Mouse (Mus musculus): Measurements from ENCODE around the gene Zfp13.
A peak's percentile ranks its signal among the peaks of the same experiment; 100 is the strongest.
"Not testable (repeated sequence)": the region's sequence is repeated elsewhere in the genome, so short reads cannot be mapped to it uniquely, and the experiment has no call there.

Gene Zfp13

DNA sequence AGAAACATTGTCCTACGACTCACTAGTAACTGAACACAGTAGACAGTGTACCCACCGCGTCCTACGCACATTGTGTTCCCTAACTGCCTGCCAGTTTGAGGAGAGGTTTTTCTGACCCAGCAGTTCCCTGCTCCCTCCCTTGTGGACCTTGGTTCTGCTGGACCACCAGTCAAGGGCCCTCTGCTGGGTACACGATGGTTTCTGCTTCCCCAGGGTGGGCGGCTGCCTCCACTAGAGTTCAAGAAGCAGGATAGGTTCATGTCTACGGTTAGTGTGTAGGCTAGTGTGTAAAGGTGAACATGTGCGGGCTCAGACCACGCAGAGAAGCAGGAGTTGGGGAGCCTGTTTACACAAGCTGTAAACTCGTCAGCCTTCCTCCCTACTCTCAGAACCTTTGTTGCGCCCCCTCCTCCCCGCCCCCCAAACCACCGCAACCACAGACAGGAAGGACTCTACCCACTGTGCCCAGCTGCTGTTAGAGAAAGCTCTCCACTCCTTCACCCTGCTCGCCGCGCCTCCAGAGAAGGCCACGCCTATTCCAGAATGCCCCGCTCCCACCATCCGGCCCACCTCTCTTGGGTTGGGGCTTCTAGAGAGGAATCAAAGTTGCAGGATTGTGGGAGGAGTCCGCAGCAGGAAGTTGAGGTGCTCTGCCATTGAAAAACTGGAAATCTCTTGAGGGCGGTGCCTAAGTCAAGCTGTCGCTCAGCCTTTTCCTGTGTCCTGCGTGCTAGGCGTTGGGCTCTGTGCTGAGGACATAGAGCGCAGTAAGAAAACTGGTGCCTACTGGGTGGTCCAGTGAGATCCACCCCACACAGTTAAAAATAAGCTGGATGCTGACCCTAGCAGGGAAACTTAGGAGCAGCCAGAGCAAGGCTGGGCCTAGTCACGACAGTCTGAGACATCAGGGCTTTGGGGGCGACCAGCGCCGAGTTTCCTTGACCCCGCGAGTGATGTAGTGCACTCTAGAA is at the start of gene Zfp13:
Zfp13 (minus strand) TSS at position 906 of the 971 bp plus-strand sequence.
- DNase-seq: peak; percentile 92

DNA sequence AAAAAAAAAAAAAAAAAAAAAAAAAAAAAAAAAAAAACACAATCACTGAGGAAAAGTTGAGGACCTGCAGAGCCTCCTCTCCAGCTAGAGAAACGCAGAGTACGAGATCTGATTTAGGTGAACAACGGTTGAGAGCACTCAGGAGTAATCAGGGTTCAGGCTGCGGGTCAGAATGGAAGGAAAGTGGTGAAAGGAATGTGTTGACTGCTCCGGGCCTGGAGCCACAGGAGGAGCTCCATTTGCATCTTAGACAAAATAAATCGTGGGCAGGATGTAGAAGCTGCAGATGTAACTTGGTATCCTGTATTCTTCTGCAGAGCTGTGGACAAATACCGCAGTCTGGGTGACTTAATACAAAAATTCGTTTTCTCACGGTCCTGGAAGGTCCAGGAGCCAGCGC is 46.6 kb upstream of the Zfp13 start:
- DNase-seq: no peak

DNA sequence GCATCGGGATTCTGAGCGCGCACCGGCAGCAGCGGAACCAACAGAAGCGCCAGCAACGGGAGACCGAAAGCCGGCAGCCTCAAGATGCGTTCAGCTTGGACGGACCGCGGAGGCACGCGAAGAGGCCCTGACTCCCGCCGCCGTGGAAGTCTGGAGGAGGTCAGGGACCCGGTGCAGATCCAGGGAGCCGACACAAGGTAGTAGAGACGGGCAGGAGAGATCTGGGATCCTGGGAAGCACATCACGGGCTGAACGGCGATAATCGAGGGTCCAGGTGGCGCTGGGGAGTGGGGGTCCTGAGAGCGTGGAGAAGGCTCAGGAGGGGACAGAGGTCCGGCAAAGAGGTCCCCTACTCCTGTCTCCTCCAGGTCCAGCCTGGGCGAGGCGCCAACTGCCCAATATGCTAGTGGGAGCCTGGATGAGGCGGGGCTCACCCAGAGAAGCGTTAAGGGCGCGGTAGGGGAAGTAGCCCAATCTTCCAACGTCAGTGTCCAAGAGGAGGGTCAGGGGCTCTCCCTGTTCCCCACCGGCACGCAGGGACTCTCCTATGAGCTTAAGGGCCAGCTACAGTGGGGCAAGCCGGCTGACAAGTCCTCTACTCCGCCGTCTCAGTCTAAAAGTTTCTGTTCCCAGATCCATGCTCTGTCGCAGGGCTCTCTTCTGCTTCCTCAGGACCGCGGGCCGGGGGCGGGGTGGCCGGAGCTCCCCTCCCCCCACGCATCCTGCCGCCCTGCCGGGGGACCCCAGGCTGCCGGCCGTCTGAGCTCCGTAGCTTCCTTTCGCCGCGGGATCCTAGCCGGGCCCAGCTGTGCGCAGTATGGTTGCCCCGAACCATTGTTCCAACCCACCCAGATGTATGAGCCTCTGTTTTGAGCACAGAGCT is 45.6 kb upstream of the Zfp13 start, which contains the start of gene Mmp25:
Mmp25 (minus strand) TSS at position 665 of the 883 bp plus-strand sequence.
- DNase-seq: peak; percentile 30

DNA sequence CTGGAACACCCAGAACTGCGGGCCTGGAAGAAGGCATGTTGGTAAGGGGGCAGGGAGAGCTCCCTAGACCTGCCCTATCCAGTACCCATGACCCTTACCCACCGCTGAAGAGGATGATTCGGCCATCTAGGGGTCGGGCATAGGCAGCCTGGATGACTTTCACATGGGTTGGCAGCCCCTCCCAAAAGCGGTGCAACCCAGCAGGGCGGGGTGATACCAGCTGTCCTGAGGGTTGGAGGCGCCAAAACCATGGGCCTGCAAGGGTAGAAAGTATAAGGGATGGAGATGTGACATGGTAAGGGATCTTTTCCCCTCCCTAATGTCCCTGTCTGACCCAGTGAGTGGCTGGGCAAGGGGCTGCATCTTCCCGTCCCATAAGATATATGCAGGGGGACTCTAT is 32.0 kb upstream of the Zfp13 start:
- DNase-seq: no peak

DNA sequence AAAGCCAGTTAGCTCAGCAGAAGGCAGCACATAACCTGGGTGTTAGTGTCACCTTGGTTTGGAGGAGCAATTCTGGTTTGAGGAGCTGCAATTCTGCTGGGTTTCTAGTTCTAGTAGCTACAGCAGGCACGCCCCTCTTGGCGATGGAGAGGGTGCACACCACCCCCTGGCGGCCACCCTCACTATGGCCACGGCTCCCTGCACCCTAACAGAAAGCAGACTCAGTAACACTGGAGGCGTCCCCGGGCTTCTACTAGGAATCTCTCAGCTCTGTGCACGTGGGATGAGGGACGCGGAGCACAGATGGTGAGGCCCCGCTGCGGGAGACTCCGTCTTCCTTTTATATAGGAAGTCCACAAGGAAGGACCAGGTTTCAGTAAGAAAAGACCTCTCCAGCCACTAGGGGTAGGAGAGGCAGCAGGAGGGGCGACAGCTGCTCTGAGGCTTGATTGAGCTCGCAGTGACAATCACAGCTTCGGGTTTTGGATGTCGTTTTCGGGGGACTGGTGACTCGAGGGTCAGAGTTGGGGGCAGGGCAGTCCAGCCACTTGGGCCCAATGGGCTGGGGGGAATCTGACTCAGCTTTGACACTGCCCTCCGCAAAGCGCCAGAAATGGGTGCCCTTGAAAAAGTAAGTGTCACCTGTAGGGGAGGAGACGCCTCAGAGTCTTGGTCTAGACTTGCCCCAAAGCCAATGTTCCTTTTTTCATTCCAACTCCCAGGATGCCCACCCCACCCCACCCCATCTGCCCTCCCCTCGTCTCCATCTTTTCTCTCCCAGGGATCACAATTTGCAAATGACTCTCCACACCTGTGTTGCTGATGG is 31.1 kb upstream of the Zfp13 start:
- peak; percentile 82 for DNase-seq

DNA sequence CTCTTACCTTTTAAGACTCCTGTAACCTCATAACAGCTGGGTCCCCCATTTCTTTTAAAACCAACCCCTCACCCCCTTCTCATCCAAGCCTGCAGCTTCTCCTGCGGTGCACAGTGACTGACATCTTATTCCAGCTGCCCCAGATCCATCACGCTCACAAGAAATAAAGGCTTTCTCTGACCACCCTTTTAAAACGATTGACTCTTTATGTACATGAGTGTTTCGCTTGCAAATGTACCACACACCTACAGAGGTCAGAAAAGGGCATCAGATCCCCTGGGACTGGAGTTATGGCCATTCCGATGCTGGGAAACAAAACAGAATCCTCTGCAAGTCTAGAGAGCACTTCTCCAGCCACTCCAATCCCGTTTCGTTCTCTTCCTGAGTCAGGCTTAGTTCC is 28.5 kb upstream of the Zfp13 start:
- no peak for DNase-seq

DNA sequence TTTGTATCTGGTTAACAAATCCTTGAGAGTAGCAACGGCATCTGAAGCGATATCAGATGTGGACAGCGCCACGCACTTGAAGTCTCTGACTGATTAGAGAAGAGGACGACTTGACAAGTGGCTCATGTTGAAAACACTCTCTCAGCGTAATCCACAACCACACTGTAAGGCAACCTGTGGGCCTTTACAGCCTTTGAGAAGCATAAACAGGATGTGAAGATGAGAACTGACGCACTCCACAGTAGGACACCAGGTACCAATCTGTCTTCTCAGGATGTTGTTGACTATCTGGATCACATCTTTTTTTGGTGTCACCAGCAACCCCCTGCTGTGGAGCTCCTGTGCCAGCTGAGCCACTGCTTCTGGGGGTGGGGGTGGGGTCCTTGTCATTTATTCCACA is 21.1 kb upstream of the Zfp13 start:
- DNase-seq: no peak

DNA sequence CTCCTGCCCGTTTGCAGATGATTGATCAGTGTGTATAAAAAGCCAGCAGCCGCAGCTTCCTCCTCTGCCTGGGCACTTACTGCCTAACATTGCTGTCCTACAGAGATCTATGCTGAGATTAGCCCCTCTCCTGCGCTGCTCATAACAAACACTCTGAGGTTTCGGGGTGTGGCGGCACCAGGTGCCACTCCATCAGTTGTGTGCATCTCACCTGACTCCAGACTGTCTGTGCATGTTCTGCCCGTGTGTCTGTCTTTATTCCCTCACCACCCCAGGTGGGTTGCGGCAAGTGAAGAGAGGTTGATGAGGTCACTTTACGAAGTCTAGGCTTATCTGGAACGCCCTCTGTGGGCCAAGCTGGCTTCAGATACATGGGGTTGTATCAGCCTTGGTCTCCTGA is 17.8 kb upstream of the Zfp13 start:
- no peak for DNase-seq

DNA sequence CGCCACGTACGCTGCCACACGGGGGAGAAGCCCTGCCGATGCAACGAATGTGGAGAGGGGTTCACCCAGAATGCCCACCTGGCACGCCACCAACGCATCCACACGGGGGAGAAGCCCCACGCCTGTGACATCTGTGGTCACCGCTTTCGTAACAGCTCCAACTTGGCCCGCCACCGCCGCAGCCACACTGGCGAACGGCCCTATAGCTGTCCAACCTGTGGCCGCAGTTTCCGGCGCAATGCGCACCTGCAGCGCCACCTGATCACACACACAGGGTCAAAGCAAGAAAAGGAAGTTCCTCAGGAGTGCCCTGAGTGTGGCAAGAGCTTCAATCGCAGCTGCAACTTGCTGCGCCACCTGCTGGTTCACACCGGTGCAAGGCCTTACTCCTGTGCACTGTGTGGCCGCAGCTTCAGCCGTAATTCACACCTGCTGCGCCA is 11.1 kb upstream of the Zfp13 start:
- peak; percentile 67 for DNase-seq

DNA sequence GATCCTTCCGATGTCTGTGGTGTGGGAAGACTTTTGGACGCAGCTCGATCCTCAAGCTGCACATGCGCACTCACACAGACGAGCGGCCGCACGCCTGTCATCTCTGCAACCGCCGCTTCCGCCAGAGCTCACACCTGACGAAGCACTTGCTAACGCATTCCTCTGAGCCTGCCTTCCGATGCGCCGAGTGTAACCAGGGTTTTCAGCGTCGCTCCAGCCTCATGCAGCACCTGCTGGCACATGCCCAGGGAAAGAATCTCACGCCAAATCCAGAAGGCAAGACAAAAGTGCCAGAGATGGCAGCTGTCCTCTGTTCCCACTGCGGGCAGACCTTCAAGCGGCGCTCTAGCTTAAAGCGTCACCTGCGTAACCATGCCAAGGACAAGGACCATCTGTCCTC is 10.3 kb upstream of the Zfp13 start:
- DNase-seq: no peak

DNA sequence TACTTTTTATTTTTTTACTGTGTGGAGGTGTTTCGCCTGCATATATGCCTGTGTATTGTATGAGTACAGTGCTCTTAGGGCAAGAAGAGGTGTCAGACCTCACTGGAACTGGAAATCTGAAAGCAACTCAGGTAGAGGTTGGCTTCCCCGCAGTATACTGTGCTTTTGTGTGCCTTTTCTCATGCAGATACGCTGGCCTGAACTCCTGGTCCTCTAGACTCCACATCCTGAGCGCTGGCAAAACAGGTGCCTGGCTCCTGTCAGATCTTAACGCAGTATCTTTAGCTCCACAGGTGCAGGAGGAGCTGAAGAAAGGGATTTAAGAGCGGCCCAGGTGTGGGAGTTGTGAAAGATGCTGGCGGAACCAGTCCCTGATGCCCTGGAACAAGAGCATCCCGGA is 5.9 kb upstream of the Zfp13 start:
- no peak for DNase-seq

DNA sequence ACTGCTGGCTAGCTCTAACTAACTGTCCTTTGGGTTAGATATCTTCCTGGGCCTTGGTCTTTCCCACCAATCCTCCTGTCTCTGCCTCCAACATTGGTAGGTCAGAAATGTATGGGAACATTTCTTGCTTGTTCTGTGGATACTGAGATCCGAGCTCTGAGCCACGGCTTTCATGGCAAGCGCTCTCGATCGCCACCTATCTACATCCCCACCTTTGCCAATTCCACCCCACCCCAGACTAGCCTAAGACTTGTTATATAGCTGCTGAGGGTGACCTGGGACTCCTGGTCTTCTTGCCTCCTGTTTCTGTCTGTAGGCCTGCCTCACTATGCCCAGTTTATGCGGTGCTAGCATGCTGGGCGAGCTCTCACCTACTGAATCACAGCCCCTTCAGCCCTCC is 5.1 kb upstream of the Zfp13 start:
- DNase-seq: no peak

DNA sequence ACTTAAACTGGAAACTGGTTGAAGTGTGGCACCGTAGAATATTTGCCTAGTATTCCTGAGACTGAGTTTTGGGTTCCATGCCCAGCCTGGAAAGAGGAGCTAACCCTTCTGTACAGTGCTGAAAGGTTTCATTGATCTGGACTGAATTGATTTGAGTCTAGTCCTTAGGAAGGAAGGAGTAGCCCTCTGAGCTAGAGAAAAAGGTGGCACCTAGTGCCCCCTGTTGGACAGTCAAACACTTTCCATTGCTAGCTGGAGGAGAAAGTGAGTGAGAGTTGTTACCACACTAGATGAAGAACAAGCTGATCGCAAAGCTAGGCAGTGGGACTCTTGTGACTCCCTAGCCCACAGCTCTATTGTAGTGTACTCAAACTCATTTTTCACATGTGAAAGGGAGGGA is 4.3 kb upstream of the Zfp13 start:
- DNase-seq: no peak

DNA sequence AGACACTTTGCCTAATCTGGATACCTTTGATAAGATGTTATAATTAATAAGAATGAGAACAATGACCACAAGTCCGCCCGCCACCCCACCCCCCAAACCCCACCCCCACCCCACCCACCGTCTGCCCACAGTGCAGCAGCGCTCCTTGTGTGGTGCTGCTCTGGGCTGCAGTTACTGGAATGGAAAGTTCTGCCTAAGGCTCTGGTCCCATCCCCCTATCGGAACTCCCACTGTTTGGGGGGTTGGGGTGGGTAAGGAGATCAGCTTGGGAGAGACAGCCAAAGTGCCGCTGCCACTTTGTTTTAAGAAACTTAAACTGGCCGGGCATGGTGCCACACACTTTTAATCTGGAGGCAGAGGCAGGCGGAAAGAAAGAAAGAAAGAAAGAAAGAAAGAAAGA is 3.8 kb upstream of the Zfp13 start:
- DNase-seq: no peak

DNA sequence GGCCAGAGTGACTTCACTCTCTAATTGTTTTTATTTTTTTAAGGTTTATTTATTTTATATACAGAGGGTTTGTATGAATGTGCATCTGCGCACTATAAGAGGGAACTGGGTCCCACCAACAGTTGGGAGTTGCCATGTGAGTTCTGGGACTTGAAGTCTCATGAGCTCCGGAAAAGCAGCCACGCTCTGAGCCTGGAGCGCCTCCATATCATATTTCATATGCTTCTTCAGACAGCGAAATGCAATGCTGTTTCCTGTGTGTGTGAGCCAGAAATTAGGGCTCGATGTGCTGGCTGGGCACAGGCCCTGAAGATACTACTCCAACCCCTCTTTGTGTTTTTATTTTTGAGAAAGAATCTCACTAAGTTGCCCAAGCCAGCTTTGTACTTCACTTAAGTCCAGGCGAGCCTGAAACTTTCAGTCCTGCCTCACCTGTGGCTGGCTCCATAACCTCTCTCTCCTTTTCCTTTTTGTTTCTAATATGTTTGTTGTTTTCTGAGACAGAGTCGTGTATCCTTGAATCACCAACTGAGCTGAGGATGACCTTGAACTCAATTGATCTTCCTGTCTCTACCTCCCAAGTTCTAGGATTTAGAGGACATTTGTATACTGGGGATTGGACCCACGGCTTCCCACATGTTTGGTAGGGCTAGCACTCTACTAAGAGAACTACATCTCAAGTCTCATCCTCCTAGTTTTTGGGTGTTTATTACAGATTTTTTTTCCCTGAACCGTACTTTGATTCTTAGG is 2.7 kb upstream of the Zfp13 start:
- no peak for DNase-seq

DNA sequence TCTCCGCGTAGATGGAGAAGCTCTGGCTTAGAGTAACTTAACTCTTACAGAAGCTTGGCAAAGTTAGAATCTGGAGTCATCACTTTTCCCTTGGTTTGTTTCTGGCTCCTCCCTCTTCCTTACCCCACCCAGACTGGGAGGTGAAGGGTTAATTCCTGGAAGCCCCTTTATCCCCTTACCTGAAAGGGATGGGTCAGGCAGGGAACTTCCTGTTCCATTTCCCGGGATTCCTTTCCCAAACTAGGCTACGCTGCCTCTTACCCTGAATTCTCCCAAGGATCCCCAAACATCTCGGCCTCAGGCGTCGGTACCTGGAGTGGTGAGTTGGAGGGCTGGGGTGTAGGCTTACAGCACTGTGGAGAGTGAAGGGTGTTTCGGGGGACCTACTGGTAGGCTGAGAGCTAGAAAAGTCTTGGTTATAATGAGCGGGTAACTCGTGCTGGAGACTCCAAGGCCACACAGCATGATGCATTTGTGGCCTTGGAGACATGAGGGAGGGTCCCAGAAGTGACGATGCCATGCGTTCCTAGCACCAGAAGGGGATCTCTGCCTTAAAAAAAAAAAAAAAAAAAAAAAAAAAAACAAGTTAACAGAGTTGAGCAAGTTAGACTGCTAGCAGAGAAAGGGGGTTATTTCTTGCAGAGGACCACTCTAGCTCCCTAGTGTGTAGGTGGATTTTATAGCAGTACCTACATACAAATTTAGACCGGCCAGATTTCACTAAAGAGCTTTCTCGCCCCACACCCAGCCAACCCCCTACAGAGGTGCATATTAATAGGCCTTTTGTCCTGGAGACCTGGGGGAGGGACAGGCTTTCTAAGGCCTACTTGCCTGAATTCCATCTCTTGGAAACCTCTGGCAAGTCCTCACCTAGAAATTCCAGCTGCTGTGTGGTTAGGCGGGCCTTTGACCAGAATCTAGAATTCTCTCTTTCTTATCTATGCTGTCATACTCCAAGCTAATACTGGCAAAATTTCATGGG is 1.6 kb upstream of the Zfp13 start, which contains the start of gene Zscan10:
Zscan10 (plus strand) TSS at position 216 of the 982 bp plus-strand sequence.
- DNase-seq: no peak

DNA sequence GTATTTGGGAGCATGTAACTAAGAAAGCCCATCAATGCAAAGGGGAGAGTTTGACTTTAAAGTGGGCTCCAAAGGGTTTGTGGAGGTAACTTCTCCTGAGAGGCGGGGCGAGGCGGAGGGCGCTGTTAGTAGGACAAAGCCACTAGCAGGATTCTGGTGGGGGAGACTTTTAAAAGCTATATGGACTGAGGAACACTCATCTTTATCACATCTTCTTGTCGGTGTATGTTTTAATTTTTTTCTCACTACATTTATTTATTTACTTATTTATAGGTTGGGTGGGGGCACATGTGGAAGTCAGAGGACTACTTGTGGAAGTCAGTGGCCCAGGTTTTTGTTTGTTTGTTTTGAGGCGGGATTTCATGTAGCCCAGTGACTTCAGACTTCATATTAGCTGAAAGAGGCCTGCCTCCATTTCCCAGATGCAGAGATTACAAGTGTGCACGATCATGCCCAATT is 347 bp upstream of the Zfp13 start:
- no peak for DNase-seq

DNA sequence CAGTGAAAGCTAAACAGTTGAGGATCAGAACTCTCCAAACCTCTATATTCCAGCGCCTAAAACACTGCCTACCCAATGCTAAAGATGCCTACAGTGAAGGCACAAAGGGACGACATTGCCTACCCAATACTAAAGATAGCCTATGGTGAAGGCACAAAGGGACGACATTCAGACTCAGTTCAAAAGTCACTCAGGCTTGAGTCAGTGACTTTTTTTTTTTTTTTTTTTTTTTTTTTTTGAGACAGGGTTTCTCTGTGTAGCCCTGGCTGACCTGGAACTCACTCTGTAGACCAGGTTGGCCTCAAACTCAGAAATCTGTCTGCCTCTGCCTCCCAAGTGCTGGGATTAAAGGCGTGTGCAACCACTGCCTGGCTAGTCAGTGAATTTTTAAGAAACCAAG is 4.1 kb downstream of the Zfp13 start:
- not testable (repeated sequence) for DNase-seq

DNA sequence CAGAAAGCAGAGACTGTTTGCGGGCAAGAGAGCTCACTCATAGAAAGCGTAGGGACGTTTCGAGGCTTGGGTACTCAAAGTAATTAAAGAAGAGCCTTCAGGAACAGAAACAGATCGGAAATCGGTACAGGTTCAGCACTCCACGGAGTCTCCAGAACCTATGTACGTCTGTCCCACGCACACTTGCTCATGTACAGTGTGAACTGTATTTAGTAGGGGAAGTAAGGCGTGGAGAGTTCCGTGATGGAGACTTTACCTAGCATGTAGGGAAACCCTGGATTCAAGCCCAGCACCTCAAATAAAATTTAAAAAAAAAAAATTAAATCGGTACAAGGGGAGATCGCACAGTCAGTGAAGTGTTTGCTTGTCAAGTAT is 6.4 kb downstream of the Zfp13 start:
- no peak for DNase-seq

DNA sequence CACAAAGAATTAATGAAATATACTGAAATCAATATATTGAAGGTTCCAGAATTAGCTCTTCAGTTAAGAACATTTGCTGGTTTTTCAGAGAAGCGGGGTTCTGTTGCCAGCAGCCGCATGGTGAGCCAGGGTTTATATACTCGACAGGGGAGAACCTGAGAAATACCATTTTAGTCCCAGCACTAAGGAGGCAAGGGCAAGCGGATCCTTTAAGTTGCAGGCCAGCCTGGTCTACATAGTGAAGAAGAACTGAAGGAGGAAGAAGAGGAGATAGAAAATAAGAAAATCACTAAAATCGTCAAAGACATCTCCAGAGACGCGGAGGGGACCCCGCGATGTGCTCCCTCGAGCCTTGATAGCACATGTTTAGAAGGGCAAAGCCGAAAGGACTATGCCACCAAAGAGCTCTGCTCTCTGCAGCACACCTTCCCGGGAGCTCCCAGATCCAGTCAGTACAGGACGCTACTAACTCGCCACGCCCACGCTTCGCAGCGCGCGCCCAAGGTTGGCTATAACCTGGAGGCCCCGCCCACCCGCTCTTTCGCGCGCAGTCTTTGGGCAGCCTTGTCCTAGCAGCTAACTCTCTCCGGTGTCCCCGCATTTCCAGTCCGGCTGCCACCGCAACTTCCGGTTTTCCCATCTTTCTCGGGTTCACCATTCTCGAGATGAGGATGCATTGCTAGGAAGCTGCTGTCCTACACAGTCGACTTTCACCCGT is 6.9 kb downstream of the Zfp13 start:
- DNase-seq: peak; percentile 98
